Comparison of ENCODE assay signal across 8 mouse cellular contexts in the genomic region with DNA sequence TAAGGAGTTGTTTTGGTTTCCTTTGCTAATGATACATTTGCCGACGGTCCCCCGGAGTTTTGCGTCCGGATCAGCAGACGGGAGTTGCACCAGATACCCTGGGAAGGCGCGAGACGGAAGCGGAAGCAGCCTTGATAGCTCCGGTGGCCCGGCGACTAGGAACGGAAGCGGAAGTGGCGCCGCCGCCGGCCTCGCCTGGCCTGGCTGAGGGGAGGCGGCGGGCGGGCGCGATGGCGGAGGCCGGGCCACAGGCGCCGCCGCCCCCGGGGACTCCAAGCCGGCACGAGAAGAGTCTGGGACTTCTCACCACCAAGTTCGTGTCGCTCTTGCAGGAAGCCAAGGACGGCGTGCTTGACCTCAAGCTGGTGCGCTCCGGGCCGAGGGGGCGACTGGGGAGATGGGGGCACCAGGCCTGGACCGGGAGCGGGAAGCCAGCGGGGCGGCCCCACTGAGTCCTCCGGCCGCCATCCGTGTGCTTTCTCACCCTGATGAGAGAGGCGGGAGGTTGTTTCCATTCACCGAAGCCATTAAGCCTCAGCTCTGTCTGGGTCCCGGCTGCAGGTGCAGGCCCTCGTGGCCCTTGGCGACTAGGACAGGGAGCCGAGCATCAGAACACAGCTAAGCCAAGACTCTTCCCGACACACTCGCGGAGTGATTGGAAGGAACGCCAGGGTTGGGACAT. TPM values are rescaled to one million over a fixed set of nuclear protein-coding genes. Genes with fewer than 3 reads are reported as not detected.
DNase-seq lines count a peak whose midpoint lies in the region; ATAC-seq and TF ChIP-seq lines count a peak whose summit lies in the region.

A gene (plus strand): TSS at position 153 of the 682 bp plus-strand sequence.

- no peaks in the 10 kb centered on the region for H3K9me3 ChIP-seq in hindbrain, postnatal 0 days (ENCODE audit: low read length)

- WGBS in hindbrain, postnatal 0 days: under 1% methylated on average over 58 of the region's 58 CpGs

- peak within 1 kb of the TSS; percentile 94 for H3K9ac ChIP-seq in hindbrain, postnatal 0 days (replicated peaks; ENCODE audit: low read length)

- intact Hi-C loops in gastrocnemius, adult 2 months (cut with DNase I): loop anchor here (2.0 kb wide), 1 partner anchor 29 kb away; a partner anchor contains a TSS
- intact Hi-C loops in left cerebral cortex, adult 2 months (cut with DNase I): no loop called here

- DNase-seq in ZHBTc4 (ENCODE audit: low read depth, low spot score): peak; percentile 94
- peak; percentile 84 to 90 for DNase-seq in cerebellum, postnatal 4 days (ENCODE audit: low spot score in 2 of 2)
- peak; percentile 96 for DNase-seq in gastrocnemius, adult 2 months
- peak; percentile 96 for DNase-seq in hindbrain, postnatal 0 days (ENCODE audit: low spot score)
- DNase-seq in left cerebral cortex, adult 2 months (ENCODE audit: extremely low spot score in 1 of 2, low spot score in 2 of 2): peak; percentile 92
- DNase-seq in right cerebral cortex, adult 2 months (ENCODE audit: low spot score in 2 of 2): peak; percentile 94
- DNase-seq in urinary bladder, postnatal 36 days (ENCODE audit: low spot score in 2 of 2): peak; percentile 83 to 92

- peak within 1 kb of the TSS; percentile 75 for H3K4me2 ChIP-seq in hindbrain, postnatal 0 days (ENCODE audit: low read depth, low read length)

- H3K27ac ChIP-seq in gastrocnemius, adult 2 months: peak within 1 kb of the TSS; percentile 91
- peak within 1 kb of the TSS; percentile 77 for H3K27ac ChIP-seq in hindbrain, postnatal 0 days
- peak within 1 kb of the TSS; percentile 89 for H3K27ac ChIP-seq in left cerebral cortex, adult 2 months

- H3K36me3 ChIP-seq in hindbrain, postnatal 0 days (ENCODE audit: insufficient read depth, low read length): peaks cover 25% of the 10 kb centered on the region

- H3K4me1 ChIP-seq in hindbrain, postnatal 0 days (ENCODE audit: insufficient read depth, low read length): peaks cover 15% of the 10 kb centered on the region

- H3K27me3 ChIP-seq in hindbrain, postnatal 0 days (ENCODE audit: insufficient read depth, low read length): no peaks in the 10 kb centered on the region

- H3K4me3 ChIP-seq in gastrocnemius, adult 2 months: peak within 1 kb of the TSS; percentile 99
- H3K4me3 ChIP-seq in hindbrain, postnatal 0 days (ENCODE audit: low read length): peak within 1 kb of the TSS; percentile 96
- H3K4me3 ChIP-seq in left cerebral cortex, adult 2 months: peak within 1 kb of the TSS; percentile 78

- 0 out of 2 replicates have a peak, but pooled peaks have one; percentile 3 for TF ChIP-seq CTCF in gastrocnemius, adult 2 months (IDR thresholded peaks at IDR 0.05)
- no peak for TF ChIP-seq CTCF in hindbrain, postnatal 0 days (IDR thresholded peaks at IDR 0.05; ENCODE audit: low read depth)
- TF ChIP-seq CTCF in left cerebral cortex, adult 2 months (IDR thresholded peaks at IDR 0.05): no peak; the same call in 1 of the 2 replicates

- ATAC-seq in hindbrain, postnatal 0 days: peak; percentile 93
- ATAC-seq in megakaryocyte, adult 5-6 weeks (ENCODE audit: poor library complexity, severe bottlenecking): peak; percentile 97

RNA-seq across cellular contexts. Expression of the gene that starts here (rescaled TPM):
- 10 to 100 TPM; 26.8 to 29.7 TPM for total RNA-seq in gastrocnemius, adult 2 months (2021)
- total RNA-seq in hindbrain, postnatal 0 days (2014; rRNA removed): 39.2 and 44.8 TPM in 2 replicates
- 25.6 and 28.3 TPM in 2 replicates for polyA plus RNA-seq in hindbrain, postnatal 0 days (2015; fragmentation: Nextera tagmentation; extraction: Ambion mirVana)
- total RNA-seq in left cerebral cortex, adult 2 months (2021): 10 to 100 TPM; 36.4 to 39.3 TPM
- 75.8 and 76.8 TPM in 2 replicates for total RNA-seq in megakaryocyte, adult 5-6 weeks (2015)
- 26.9 and 33.7 TPM in 2 replicates for total RNA-seq in megakaryocyte, adult 5-6 weeks (2017)

Comparison
In these comparisons a context has a peak if more than half of its experiments do, and no peak if none do; other contexts are left out.
1. Peak in every context shown above with its lines: DNase-seq, ATAC-seq, H3K4me3 ChIP-seq and H3K27ac ChIP-seq.